Mouse (Mus musculus): ENCODE results near the gene Asb13. TPM values are rescaled to one million over a fixed set of nuclear protein-coding genes. Genes with fewer than 3 reads are reported as not detected.

The Asb13 gene
- total RNA-seq, 2 experiments from 2014 or later, result 14.6 to 16.9 TPM

DNA sequence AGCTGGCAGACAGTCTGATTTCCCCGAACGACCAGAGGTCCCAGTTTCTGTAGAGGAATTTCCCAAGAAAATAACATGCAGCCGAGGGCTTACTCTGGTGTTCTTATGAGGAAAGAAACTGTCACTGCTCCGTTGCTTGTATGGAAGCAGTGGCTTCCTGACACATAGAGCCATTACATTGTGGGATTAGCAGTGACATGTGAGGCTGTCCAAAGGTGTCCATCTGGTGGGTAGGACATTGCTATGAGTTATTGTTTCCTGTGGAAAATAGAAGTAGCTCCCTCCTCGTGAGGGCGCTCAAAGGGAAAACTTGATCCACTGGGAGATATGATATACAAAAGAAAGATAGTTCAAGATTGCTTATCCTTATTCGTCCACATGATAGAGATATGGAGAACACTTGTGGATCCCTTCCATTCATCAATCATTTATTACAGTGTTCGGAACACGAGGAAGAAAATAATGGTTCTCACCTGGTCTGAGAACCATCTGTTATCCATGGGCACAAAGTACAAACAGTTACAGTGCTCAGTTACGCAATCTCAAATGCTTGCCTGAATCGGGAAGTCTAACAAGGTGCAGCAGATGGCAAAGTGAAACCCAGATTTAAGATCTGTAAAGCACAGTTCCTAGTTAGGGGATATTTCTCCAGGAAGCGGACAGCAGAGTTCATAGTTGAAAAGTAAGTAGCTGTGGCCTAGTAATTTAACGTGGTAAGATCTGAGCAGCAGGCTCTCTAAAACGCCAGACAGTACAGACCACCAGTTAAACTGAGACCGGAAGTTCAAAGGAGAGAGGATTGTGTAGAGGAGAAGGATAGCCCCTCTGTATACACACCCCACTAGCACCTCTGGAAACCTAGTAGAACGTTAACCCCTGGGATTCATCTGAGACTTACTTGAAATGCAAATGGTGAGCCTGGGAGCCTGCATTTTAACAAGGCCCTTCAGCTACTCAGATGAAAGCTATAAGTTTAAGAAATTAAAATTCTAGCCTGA, 25.6 kb downstream of the Asb13 start:
- DNase-seq (ENCODE audit: low spot score in 2 of 2), result no peak

DNA sequence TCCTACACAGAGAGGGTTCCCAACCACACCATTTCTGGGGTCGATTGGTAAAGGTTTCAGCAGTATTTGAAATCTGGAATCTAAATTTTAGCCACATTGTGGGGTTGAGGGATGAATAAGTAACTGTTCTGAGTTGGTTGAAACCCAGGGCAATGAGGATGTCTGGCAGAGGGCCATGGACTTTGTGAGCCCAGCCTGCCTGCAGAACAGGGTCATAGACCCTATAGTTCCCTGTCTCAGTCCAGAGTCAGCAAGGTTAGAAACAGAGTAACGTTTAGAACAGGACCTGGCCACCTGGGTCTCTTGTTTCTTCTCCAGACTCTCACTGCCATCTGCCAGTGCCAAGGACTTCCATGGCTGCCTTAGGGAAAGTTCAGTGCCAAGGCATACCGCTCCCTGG, 30.4 kb downstream of the Asb13 start:
- no peak for DNase-seq (ENCODE audit: low spot score in 2 of 2)

DNA sequence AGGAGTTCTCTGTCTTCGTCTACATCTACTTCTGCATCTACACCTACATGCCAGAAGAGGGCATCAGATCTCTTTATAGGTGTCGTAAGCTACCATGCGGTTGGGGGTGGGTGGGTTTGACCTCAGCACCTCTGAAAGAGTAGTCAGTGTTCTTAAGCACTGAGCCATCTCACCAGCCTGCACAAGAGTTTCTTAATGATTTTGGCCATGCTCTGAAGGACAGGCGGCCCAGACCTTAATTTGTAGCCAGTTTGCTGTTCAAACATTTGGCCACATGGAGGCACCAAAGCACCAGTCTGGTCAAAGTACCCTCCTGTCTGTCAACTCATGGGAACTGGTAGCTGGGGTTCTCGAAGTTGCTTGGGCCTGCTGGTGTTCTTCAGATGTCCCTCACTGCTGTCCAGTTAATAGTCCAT, 31.5 kb downstream of the Asb13 start:
- peak; percentile 40 to 62 for DNase-seq (ENCODE audit: low spot score in 2 of 2)

DNA sequence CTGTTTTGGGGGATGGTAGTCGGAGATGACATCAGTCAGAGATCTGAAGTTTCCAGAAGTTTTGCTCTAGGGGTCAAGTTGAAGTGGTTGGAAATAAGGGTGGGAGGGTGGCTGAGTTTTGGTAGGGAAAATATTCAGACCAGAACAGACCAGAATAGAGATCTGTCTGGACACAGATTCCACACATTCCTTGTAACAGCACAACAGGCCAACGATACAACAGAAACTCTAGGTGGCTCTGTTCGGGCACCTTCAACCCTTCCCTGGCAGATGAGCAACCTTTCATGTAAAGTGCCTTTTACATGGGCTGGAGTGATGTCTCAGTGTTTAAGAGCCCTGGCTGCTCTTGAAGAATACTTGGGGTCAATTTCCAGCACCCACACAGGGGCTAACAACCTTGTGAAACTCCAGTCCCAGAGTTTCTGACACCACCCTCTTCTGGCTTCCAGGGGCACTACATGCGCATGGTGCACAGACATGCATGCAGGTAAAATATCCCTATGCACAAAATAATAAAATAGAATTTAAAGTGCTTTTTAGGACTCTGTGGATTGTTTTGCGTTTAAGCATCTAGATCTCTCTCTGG, 33.5 kb downstream of the Asb13 start:
- no peak for DNase-seq (ENCODE audit: low spot score in 2 of 2)

DNA sequence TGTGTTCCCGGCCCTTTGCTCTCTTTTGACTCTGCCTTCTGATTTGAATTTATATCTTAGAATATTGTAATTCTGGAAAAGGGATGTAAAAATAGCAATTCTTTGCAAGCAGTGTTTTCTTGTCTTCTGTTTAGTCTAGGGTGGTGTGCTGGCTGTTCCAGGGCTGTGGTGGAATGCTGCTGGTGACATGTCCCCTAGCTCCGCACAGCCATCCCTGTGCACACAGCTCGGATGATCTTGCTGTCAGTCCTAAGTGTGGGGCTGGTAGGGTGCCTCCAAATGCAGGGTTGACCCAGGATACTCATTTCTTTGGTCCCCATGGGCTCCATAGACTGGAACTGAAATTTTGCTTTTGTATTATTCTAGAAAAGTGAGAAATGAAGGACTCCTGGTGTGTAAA, 34.2 kb downstream of the Asb13 start:
- DNase-seq (ENCODE audit: low spot score in 2 of 2), result no peak

DNA sequence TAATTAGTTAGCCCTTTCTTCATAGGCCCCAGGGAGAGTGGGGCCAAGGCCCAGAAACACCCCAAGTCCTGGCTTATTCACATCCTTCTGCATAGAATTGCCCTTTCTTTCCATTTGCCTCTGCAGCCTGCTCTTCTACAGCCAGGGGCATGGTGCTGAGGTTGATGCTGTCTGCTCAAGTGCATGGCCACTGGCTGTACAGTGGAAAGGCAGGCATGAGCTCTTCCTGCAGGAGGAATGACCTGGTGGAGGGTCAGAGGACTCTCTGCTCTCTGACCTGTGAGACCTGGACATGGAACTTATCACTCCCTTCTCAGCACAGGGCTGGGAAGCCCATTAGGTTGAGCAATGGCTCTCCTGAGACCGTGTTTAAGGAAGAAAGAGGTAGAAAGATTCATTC, 35.8 kb downstream of the Asb13 start:
- no peak for DNase-seq (ENCODE audit: low spot score in 2 of 2)

DNA sequence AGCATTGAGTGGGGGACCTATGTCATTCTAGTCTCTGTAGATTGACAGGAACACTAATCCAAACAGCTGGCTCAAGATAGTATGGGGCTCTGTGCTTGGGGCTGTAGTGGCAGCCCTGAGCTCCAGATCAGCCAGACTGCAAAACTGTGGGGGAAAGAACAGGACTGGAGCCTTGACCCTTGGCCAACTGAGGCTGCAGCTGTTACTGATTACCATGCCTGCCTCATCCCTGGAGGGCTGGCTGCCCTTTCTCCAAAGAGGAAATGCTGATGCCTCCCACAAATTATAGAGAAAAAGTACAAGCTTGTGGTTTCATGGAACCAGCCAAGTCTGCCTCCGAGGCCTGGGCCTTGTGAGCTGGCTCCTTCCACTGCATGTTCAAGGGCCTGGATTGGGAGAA, 36.2 kb downstream of the Asb13 start:
- no peak for DNase-seq (ENCODE audit: low spot score in 2 of 2)

DNA sequence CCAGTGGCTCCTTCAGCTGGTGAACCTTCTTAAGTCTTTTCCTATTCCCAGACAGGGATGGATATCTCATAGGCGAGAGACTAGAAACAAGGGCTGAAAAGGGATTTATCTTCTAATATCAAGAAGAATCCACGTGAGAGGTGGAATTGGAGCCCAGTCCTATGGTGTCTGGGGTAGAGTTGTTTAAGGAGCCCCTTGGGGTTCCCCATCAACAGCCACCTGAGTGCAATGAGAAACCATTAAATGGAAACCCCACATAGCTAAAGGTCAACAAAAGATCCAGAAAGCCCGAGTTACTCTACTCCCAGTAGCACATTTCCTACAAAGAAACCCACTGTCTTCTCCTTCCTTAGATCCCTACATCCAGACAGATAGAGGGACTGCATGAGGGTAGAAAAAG, 39.3 kb downstream of the Asb13 start:
- DNase-seq (ENCODE audit: low spot score in 2 of 2), result no peak

DNA sequence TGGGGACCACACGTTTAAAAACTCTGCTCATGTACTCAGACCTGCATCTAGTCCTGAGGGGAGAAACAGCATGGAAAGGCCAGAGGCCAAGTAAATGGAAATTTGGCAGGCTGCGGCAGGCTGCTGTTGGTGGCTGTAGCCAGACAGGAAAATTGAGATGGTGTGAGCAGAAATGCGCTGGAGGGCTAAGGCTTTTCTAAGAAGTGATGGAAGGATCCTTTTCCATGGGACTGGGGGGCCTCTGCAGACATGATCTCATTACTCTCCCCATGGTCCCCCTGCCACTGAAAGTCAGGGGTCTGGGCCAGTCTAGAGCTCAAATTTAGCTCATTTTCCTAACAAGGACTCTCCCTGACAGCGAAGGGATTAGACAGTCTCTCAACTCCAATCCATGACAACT, 39.8 kb downstream of the Asb13 start:
- no peak for DNase-seq (ENCODE audit: low spot score in 2 of 2)

DNA sequence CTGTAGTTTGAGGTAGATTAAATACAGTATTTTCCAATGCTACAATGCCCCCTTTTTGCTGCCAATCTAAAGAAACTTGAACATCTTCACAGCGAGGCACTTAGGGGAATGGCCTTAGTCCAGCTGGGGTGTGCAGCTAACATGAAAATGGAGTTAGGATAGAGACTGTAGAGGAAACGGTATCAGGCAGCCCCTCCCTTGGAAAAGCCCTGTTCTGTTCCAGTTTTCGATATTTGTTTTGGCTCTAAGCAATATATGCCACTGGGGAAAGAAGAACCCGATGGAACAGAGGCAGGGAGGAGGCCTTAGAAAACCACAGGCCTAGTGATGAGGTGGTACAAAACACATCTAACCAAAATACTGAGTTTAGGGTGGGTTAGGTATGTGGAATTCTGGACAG, 42.0 kb downstream of the Asb13 start:
- no peak for DNase-seq (ENCODE audit: low spot score in 2 of 2)

DNA sequence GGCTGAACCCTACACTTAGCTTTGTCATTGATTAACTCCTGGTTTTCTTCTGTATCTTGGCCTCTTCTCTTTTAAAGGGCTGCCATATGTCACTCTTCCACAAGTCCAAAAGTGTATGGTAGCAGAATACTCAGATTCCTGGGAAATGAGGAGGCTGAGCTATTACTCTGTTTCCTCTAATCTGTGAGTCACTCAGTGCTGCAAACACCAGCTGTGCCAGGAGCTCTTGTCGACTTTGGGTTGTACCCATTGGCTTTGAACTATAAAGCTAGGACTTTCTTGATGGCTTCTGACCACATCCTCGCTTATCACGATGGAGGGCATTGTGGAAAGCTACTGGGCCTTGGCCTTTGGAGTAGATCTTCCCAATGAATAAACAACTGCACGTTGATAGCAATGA, 45.3 kb downstream of the Asb13 start:
- no peak for DNase-seq (ENCODE audit: low spot score in 2 of 2)

DNA sequence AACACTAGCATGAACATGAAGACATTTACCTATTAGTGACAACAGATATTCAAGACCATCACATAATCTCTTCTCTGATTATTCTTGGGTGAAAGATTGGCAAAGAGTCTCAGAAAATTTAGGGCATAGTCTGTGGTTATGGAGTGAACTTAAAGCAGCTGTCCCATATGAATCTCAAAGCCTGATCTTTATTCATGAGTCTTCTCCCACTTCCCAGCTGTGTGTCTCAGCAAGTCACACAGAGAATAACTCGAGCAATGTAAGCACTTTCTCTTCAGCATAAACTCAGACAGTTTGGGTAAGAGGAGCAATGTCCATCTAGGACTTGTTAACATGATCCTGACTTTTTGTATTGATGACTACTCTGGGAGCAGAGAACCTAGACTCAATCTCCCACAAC, 52.5 kb downstream of the Asb13 start:
- no peak for DNase-seq (ENCODE audit: low spot score in 2 of 2)

DNA sequence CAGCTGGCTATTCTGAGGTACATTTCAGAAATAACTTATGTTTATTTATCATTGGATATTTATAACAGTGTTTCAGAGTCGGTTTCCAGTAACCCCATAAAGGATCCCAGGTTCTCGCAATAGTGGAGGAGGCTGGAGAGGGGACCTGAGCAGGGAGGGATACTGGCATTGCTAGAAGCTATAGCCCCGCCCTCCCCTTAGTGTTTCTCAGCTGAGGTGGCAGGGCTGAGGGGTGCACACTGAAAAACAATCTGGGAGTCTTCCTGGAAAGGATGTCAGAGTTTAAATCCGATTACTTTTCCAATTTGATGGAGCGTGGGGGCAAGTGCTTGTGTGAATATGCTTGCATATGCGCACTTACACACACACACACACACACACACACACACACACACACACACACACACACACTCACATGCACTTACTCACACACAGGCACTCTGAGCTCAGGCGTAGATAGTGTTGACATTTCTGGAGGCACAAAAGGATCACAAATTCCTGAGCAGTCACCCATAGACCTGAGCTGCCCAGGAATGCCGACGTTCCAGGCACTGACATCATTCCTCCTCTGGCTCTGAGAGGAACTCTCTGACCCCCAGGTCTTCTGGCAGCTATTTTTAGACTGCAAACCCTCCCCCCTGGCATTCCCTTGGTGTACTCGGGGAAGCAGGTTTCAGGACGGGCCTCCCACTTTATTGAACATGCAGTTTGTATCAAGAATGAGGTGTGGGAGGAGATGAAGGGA, 60.9 kb downstream of the Asb13 start:
- no peak for DNase-seq (ENCODE audit: low spot score in 2 of 2)

DNA sequence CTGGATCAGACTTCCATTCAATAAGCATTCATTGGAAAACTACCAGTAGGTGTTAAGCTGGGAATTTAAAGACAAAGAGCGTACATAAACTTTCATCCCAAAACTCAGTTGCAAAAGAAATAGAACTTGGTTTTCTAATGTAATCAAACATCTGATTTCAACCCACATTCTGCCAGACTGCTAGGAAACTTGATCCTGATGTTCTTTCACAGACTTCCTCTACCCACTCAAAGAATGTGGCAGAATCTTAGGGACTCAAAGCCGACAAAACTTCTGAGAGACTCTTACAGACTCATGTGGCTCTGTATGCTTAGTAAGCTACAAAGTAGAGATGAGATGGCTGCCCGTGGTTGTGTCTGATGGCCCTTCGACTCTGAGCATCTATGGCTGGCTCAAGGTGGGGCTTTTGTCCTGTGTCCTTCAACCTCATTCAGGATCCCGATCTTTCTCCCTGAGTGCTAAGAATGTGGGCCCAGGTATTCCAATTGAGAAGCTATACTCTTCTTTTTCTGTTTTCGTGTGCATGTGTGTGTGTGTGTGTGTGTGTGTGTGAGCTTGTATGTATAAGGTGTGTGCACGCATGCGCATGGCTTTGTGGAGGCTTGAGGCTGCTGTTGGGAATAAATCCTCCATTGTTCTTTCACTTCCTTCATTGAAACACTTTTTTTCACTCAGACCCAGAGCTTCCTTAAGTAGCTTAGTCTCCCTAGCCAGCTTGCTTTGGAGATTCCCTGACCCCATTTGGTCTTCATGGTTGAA, 63.3 kb downstream of the Asb13 start:
- DNase-seq (ENCODE audit: low spot score in 2 of 2), result no peak

DNA sequence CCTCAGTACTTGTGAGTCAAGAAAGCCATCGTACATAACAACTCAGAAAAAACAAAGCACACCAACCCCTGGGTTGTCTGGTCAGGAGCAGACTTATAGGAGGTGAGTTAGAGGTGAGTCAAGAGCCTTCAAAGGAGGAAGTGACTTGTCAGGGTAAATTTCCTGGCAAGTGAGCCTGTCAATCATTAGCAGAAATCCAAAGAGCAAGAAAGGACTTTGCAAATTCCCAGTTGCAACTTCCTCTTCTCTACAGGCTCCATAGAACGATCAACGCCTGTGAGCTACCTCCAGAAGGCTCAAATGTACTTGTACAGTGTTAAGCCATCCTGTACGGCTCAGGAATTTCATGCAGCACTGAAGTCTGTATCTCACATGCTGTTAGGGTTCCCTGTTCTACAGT, 66.9 kb downstream of the Asb13 start:
- no peak for DNase-seq (ENCODE audit: low spot score in 2 of 2)

Other genes with a start within 250 kb of the Asb13 start
- 100 to 1,000 TPM; 369 to 394 TPM for gene Gdi2, start 96.0 kb upstream of the Asb13 start, total RNA-seq (2021)
- gene Fam208b, start 22.9 kb upstream of the Asb13 start, total RNA-seq (2021), result 10 to 100 TPM; 28.7 to 31.4 TPM
- gene Calml3, start 170.3 kb downstream of the Asb13 start, total RNA-seq (2021), result not detected
- not detected for gene Calm4, start 203.7 kb downstream of the Asb13 start, total RNA-seq (2021)
- not detected for gene Calm5, start 220.1 kb downstream of the Asb13 start, total RNA-seq (2021)